Mouse (Mus musculus) adrenal gland, adult 2 months (tissue): Measurements from ENCODE around the gene Gm17268. TPM values are rescaled to one million over a fixed set of nuclear protein-coding genes. Genes with fewer than 3 reads are reported as not detected.

Source experiments
- DNase-seq: peaks from one replicate; pipeline ENCODE4 v3.0.0; 2021
- polyA plus RNA-seq: library from polyadenylated mRNA; depleted of rRNA; stranded (reverse); fragments of >200 nt; gene quantifications from 2 replicates; pipeline ENCODE4 v1.2.3, GENCODE M21; 2012
- total RNA-seq, 2 experiments: library from RNA; stranded (reverse); gene quantifications; 2 replicates each; pipeline ENCODE4 v1.2.3; 2021

The Gm17268 gene
- total and polyA plus RNA-seq, 3 experiments = not detected

GRCm38 (mm10) chr11:82032136-82032535, 6.2 kb downstream of the Gm17268 start:
- DNase-seq = no peak

GRCm38 (mm10) chr11:82030171-82030570, 8.2 kb downstream of the Gm17268 start:
- DNase-seq = peak; percentile 74

GRCm38 (mm10) chr11:82023769-82024168, 14.6 kb downstream of the Gm17268 start:
- peak; percentile 87 for DNase-seq

- DNase-seq = no peak
Observed at GRCm38 (mm10) chr11:82022504-82023056, 15.8 kb downstream of the Gm17268 start.

GRCm38 (mm10) chr11:82021406-82021805, 17.0 kb downstream of the Gm17268 start:
- no peak for DNase-seq

GRCm38 (mm10) chr11:82019793-82020192, 18.6 kb downstream of the Gm17268 start:
- DNase-seq = no peak

- DNase-seq = no peak
Observed at GRCm38 (mm10) chr11:82019389-82019788, 19.0 kb downstream of the Gm17268 start.

GRCm38 (mm10) chr11:82016181-82016780, 22.1 kb downstream of the Gm17268 start:
- no peak for DNase-seq

- DNase-seq = peak; percentile 31
Observed at GRCm38 (mm10) chr11:82015066-82015465, 23.3 kb downstream of the Gm17268 start.

GRCm38 (mm10) chr11:82013756-82014155, 24.6 kb downstream of the Gm17268 start:
- no peak for DNase-seq

GRCm38 (mm10) chr11:82011411-82012193, 26.8 kb downstream of the Gm17268 start:
- no peak for DNase-seq

- DNase-seq = no peak
Observed at GRCm38 (mm10) chr11:82010115-82010514, 28.2 kb downstream of the Gm17268 start.

- peak; percentile 76 for DNase-seq
Observed at GRCm38 (mm10) chr11:82006796-82007423, 31.5 kb downstream of the Gm17268 start.

- no peak for DNase-seq
Observed at GRCm38 (mm10) chr11:82004810-82005209, 33.6 kb downstream of the Gm17268 start.

GRCm38 (mm10) chr11:82000581-82000980, 37.8 kb downstream of the Gm17268 start:
- no peak for DNase-seq

- DNase-seq = no peak
Observed at GRCm38 (mm10) chr11:81999469-81999868, 38.9 kb downstream of the Gm17268 start.

- no peak for DNase-seq
Observed at GRCm38 (mm10) chr11:81998646-81999045, 39.7 kb downstream of the Gm17268 start.

- DNase-seq = peak; percentile 42
Observed at GRCm38 (mm10) chr11:81997085-81997484, 41.3 kb downstream of the Gm17268 start.

- DNase-seq = peak; percentile 75
Observed at GRCm38 (mm10) chr11:81996172-81996841, 42.1 kb downstream of the Gm17268 start.

- DNase-seq = peak; percentile 63
Observed at GRCm38 (mm10) chr11:81983146-81983545, 55.2 kb downstream of the Gm17268 start.

GRCm38 (mm10) chr11:81982191-81982590, 56.2 kb downstream of the Gm17268 start:
- DNase-seq = no peak
